Mouse (Mus musculus) left cerebral cortex, adult 18-20 months (tissue): ENCODE results near the gene Gsk3b. TPM values are rescaled to one million over a fixed set of nuclear protein-coding genes. Genes with fewer than 3 reads are reported as not detected.
"Not testable (repeated sequence)": the region's sequence is repeated elsewhere in the genome, so short reads cannot be mapped to it uniquely, and the experiment has no call there.

Experiments
- DNase-seq, 2 experiments: peaks; one replicate each; pipeline ENCODE4 v3.0.0; 2021 to 2022; ENCODE audit warnings: low spot score in 2 of 2, mixed read lengths in 1 of 2
- total RNA-seq, 2 experiments: library from RNA; stranded (reverse); gene quantifications; 2 replicates each; pipeline ENCODE4 v1.2.3; 2021

The Gsk3b gene
- total RNA-seq, 2 experiments from 2014 or later, result 172 TPM

DNA sequence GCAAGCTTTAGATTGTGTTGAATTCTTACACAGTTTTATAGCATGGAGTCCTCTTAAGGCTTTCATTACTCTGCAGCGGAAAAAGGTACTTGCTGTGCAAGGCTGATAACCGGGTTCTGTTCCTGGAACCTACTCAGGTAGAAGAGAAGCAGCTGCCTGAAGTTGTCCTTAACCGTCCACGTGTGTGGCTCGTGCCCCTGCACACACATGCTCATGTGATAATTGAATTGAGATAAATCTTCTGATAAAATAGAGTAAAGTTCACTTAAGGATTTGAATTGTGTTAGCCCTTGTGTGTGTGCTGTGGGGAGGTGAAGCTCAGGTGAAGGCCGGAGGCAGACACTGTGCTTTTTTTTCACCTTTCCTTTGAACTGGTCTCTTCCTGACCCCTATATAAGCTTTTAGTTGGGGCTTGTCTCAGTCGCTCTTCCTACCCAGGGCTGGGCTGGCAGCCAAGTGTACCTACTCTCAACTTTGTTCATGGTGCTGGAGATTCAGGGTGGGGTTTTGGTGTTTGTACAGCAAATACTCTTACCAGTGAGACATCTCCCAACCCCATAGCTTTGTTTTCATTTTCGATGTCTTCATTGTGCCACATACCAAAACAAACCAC, 96.0 kb downstream of the Gsk3b start:
- no peak for DNase-seq

GRCm38 (mm10) chr16:38189952-38190351, 101.2 kb downstream of the Gsk3b start:
- no peak for DNase-seq

GRCm38 (mm10) chr16:38190531-38190930, 101.7 kb downstream of the Gsk3b start:
- no peak for DNase-seq

- no peak for DNase-seq
Observed at GRCm38 (mm10) chr16:38191460-38191859, 102.7 kb downstream of the Gsk3b start.

GRCm38 (mm10) chr16:38192640-38193039, 103.8 kb downstream of the Gsk3b start:
- peak in 1 of 2 experiments; percentile 22 for DNase-seq

- DNase-seq, result peak; percentile 74 to 80
Observed at GRCm38 (mm10) chr16:38197299-38197698, 108.5 kb downstream of the Gsk3b start.

- no peak for DNase-seq
Observed at GRCm38 (mm10) chr16:38205272-38205671, 116.5 kb downstream of the Gsk3b start.

- not testable (repeated sequence) for DNase-seq
Observed at GRCm38 (mm10) chr16:38222491-38222890, 133.7 kb downstream of the Gsk3b start.

- no peak for DNase-seq
Observed at GRCm38 (mm10) chr16:38236936-38237585, 148.3 kb downstream of the Gsk3b start.

DNA sequence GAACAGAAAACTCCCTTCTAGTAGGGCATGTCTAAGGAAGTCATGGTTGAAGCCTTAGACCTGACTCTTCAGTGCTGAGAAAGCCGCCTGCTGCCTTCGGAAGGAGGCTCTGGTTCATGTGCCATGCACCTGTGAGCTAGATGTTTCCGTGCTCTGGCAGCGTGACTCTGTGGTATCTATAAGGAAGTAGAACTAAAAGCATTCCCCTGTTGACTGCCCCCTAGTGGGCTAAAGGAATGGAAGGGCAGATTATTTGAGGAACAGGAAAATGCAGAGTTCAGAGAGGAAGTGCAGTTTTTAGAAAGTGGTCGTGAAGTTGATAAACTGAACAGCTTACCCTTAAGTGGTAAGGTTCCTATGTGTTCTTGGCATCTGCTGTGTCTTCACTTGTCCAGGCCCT, 150.9 kb downstream of the Gsk3b start:
- peak; percentile 22 to 41 for DNase-seq

- no peak for DNase-seq
Observed at GRCm38 (mm10) chr16:38240167-38240566, 151.4 kb downstream of the Gsk3b start.

DNA sequence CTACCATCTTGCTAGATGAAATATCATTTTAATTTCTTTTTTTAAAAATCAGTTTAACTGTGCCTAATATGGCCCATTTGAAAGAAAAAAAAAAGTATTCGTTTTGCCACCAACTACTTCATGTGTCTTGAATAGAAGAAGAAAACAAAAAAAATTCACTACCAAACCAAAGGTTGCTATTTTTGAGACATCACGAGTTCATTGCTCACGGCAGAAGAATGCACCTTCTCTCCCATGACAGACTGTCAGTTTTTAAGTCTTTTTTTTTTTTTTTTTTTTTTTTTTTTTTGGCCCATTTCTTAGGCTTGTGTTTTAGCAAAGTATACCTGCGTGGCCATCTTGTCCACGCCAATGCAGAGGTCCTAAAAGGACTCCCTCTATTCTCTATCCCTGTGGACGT, 155.3 kb downstream of the Gsk3b start:
- no peak for DNase-seq

DNA sequence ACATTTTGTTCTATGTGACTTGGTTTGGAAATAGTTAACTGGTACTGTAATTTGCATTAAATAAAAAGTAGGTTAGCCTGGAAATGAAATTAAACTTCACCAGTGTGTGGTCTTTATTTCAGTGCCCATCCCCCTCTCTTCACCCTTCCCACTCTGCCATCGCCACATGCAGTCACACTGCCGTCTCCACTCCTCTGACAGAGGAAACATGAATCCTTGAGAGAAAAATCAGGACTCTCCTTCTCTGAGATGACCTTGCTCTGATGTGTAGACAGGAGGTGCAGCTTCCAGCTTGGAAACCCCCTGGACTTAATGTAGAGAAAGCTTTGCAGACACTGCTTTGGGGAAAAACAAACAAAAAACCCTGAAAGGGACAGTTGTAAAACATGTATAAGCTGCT, 156.6 kb downstream of the Gsk3b start:
- DNase-seq, result no peak

GRCm38 (mm10) chr16:38245849-38246585, 157.2 kb downstream of the Gsk3b start:
- no peak for DNase-seq

- no peak for DNase-seq
Observed at GRCm38 (mm10) chr16:38248331-38248961, 159.6 kb downstream of the Gsk3b start.

DNA sequence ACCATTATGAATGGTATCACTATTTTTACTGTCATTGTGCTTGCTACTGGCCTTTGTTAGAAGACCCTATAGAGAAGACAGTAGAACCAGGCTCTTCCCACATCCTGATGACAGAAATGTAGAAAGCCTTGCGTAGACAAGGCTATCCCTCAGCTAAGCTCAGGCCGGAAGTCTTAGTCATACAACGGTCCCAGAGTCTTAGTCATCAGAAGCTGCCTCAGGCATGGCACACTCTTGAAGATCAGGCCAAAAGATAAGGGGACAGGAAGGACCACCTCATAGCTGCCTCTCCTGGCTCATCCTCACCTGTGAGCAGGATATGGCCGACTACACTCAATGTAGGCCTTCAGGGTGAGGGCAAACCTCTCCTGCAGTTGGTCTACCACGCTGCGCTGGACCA, 161.7 kb downstream of the Gsk3b start:
- DNase-seq, result no peak

DNA sequence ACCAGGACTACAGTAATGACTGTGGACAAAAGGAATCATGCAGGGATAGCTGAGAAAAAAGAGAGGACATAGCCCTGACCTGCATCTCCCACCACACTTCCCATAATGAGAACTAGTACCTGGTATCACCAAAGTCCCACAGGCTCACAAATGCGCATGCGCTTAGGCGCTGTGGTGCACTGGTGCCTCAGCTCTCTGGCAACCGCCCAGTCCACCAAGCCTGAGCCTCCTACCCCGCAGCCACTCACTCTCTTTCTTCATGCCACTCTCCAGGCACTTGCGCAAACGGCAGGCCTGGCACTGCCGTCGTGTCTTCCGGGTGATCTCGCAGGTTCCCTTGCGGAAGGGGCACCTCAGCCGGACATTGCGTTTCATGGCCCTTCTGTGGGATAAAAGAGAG, 165.2 kb downstream of the Gsk3b start:
- DNase-seq, result no peak

DNA sequence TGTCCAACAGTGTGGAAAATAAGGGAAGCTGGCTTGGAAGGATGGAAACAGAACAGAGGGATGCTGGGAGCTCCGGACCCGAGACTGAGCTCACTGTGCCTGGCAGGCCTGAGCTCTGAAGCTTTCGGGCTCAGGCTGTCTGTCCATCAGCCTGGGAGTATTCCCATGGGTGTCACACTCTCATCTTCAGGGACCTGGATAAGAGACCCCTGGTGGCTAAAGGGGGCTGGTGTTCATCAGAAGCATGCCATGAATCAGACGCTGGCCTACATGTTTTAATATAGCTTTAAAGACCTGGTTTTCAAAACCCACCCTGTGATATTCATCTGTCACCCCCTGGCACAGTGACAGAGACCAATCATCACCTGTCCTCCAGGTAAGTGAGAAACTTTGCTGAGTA, 166.3 kb downstream of the Gsk3b start:
- DNase-seq, result no peak

DNA sequence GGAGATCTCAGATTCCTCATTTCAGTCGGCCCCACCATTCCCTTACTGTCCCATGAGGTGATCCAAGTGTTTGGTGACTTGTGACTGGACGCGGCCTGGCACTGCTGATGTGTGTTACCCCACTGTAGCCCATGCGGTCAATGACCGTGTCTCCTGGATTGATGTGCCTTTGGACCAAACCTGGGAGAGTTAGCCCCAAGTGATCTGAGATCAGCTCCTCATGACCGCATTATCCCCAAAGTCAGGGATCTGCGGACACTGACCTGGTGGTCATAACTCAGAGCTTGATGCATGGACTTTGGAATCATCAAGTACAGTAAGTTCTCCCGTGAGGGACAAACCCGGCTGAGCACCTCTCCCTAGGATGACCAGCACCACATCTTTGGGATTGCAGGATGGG, 167.1 kb downstream of the Gsk3b start:
- DNase-seq, result no peak

DNA sequence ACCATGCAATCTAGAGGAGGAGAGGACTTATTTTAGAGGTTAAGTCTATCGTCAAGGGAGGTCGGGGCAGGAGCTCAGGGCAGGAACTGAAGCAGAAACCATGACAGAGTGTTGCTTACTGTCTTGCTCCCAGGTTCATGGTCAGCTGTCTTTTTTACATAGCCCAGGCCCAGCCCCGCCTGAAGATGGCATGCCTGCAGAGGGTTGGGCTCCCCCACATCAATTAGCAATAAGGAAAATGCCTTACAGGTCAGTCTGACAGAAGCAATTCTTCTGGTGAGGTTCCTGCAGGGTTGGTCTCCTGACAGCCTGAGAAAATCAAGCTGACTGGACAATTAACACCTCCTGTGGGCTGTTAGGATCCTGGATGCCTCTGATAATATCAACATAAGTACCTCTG, 182.8 kb downstream of the Gsk3b start:
- no peak for DNase-seq

DNA sequence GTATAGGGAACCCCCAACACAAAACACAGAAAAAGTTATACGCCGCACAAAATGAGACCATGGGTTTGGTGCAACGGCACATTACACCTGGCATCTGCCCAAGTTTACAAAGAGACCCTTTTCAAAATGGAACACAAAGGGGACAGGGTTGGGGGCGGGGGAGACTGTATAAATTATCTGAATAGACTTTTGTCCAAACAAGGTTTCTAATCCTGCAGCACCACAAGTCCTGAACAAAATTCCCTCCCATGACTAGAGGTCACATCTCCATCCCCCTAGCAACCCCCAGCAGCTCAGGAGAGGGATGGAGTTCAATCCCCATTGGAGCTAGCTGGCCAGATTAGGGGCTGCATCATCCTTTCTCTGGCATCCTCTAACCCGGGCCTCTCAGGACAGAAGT, 183.7 kb downstream of the Gsk3b start:
- no peak for DNase-seq

GRCm38 (mm10) chr16:38274737-38275136, 185.9 kb downstream of the Gsk3b start:
- no peak for DNase-seq
